Mouse (Mus musculus) activated CD4-positive, CD25-positive, alpha-beta regulatory T cell, adult 9 weeks (primary cell): ENCODE results near the gene Cerkl. TPM values are rescaled to one million over a fixed set of nuclear protein-coding genes. Genes with fewer than 3 reads are reported as not detected.

Experiments
- polyA plus RNA-seq: library from polyadenylated mRNA; unstranded; fragments of 100-300 nt; shearing (Covaris generic); gene quantifications from one replicate; pipeline ENCODE4 v1.2.1, GENCODE M21; 2017

Gene Cerkl
- polyA plus RNA-seq = 8.7 TPM

GRCm38 (mm10) chr2:79456575-79457349 is at the start of gene Cerkl, which contains the start of gene Neurod1:
Gene Cerkl (minus strand): TSS chr2:79456785.
Gene Neurod1 (minus strand): TSS chr2:79456751.

Other genes with a start within 250 kb of the Cerkl start
- gene Itga4, start 201.4 kb downstream of the Cerkl start, polyA plus RNA-seq = 263 TPM
- not detected for gene Neurod1, start within 50 bp of the Cerkl start, polyA plus RNA-seq
- 2.8 TPM for gene Itprid2, start 178.6 kb upstream of the Cerkl start, polyA plus RNA-seq